Mouse (Mus musculus): Measurements from ENCODE around the gene Ubash3b. TPM values are rescaled to one million over a fixed set of nuclear protein-coding genes. Genes with fewer than 3 reads are reported as not detected.

Gene Ubash3b
- polyA plus RNA-seq, 1 experiment, result 2.9 TPM

- Histone ChIP-seq H3K27ac (ENCODE audit: insufficient read depth, low read length) (no peak overlapping the region), H3K4me1 (ENCODE audit: control insufficient read depth, insufficient read depth, low read length) (no peaks in the 10 kb centered on the region), H3K4me3 (ENCODE audit: low read depth, low read length) (no peak overlapping the region), H3K9me3 (replicated peaks; ENCODE audit: control insufficient read depth, insufficient read depth, low read length, poor library complexity, severe bottlenecking) (no peaks in the 10 kb centered on the region), H3K36me3 (ENCODE audit: control insufficient read depth, insufficient read depth, low read length, poor library complexity, severe bottlenecking) (no peaks in the 10 kb centered on the region), H3K9ac (ENCODE audit: low read depth, poor library complexity, severe bottlenecking) (no peak overlapping the region), H3K27me3 (ENCODE audit: control insufficient read depth, insufficient read depth, low read length, poor library complexity, severe bottlenecking) (no peaks in the 10 kb centered on the region)
- TF ChIP-seq POLR2A (IDR thresholded peaks at IDR 0.05; ENCODE audit: insufficient read depth, low read length) (no peak), CTCF (IDR thresholded peaks at IDR 0.05; ENCODE audit: low read depth, low read length) (no peak), EP300 (IDR thresholded peaks at IDR 0.05; ENCODE audit: insufficient read depth, low read depth, low read length) (no peak)
These were observed 11.7 kb upstream of the Ubash3b start for GRCm38 (mm10) chr9:41173158-41173557.

GRCm38 (mm10) chr9:41172426-41172825 is 10.9 kb upstream of the Ubash3b start:
- Histone ChIP-seq H3K4me3 (ENCODE audit: low read depth, low read length) (no peak overlapping the region), H3K27ac (ENCODE audit: insufficient read depth, low read length) (no peak overlapping the region), H3K36me3 (ENCODE audit: control insufficient read depth, insufficient read depth, low read length, poor library complexity, severe bottlenecking) (no peaks in the 10 kb centered on the region), H3K9me3 (replicated peaks; ENCODE audit: control insufficient read depth, insufficient read depth, low read length, poor library complexity, severe bottlenecking) (no peaks in the 10 kb centered on the region), H3K4me1 (ENCODE audit: control insufficient read depth, insufficient read depth, low read length) (no peaks in the 10 kb centered on the region), H3K27me3 (ENCODE audit: control insufficient read depth, insufficient read depth, low read length, poor library complexity, severe bottlenecking) (no peaks in the 10 kb centered on the region), H3K9ac (ENCODE audit: low read depth, poor library complexity, severe bottlenecking) (no peak overlapping the region)
- TF ChIP-seq EP300 (IDR thresholded peaks at IDR 0.05; ENCODE audit: insufficient read depth, low read depth, low read length) (no peak), POLR2A (IDR thresholded peaks at IDR 0.05; ENCODE audit: insufficient read depth, low read length) (no peak), CTCF (IDR thresholded peaks at IDR 0.05; ENCODE audit: low read depth, low read length) (no peak)

GRCm38 (mm10) chr9:41170026-41170425 is 8.5 kb upstream of the Ubash3b start:
- Histone ChIP-seq H3K27me3 (ENCODE audit: control insufficient read depth, insufficient read depth, low read length, poor library complexity, severe bottlenecking) (peaks cover 2% of the 10 kb centered on the region; the same call in 1 of the 2 replicates), H3K9me3 (replicated peaks; ENCODE audit: control insufficient read depth, insufficient read depth, low read length, poor library complexity, severe bottlenecking) (no peaks in the 10 kb centered on the region), H3K4me3 (ENCODE audit: low read depth, low read length) (no peak overlapping the region), H3K36me3 (ENCODE audit: control insufficient read depth, insufficient read depth, low read length, poor library complexity, severe bottlenecking) (no peaks in the 10 kb centered on the region), H3K27ac (ENCODE audit: insufficient read depth, low read length) (no peak overlapping the region), H3K9ac (ENCODE audit: low read depth, poor library complexity, severe bottlenecking) (no peak overlapping the region), H3K4me1 (ENCODE audit: control insufficient read depth, insufficient read depth, low read length) (no peaks in the 10 kb centered on the region)
- TF ChIP-seq CTCF (IDR thresholded peaks at IDR 0.05; ENCODE audit: low read depth, low read length) (no peak), EP300 (IDR thresholded peaks at IDR 0.05; ENCODE audit: insufficient read depth, low read depth, low read length) (no peak), POLR2A (IDR thresholded peaks at IDR 0.05; ENCODE audit: insufficient read depth, low read length) (no peak)

- no peak overlapping the region for H3K4me3 ChIP-seq (ENCODE audit: low read depth, low read length)
- H3K27me3 ChIP-seq (ENCODE audit: control insufficient read depth, insufficient read depth, low read length, poor library complexity, severe bottlenecking), result peaks cover 2% of the 10 kb centered on the region; the same call in 1 of the 2 replicates
- H3K4me1 ChIP-seq (ENCODE audit: control insufficient read depth, insufficient read depth, low read length), result no peaks in the 10 kb centered on the region
- H3K9ac ChIP-seq (ENCODE audit: low read depth, poor library complexity, severe bottlenecking), result no peak overlapping the region
- no peaks in the 10 kb centered on the region for H3K36me3 ChIP-seq (ENCODE audit: control insufficient read depth, insufficient read depth, low read length, poor library complexity, severe bottlenecking)
- no peak for TF ChIP-seq CTCF (IDR thresholded peaks at IDR 0.05; ENCODE audit: low read depth, low read length)
- TF ChIP-seq EP300 (IDR thresholded peaks at IDR 0.05; ENCODE audit: insufficient read depth, low read depth, low read length), result no peak
- TF ChIP-seq POLR2A (IDR thresholded peaks at IDR 0.05; ENCODE audit: insufficient read depth, low read length), result no peak
- H3K27ac ChIP-seq (ENCODE audit: insufficient read depth, low read length), result no peak overlapping the region
- H3K9me3 ChIP-seq (replicated peaks; ENCODE audit: control insufficient read depth, insufficient read depth, low read length, poor library complexity, severe bottlenecking), result no peaks in the 10 kb centered on the region
These were observed 7.2 kb upstream of the Ubash3b start for GRCm38 (mm10) chr9:41168656-41169055.

- Histone ChIP-seq H3K4me1 (ENCODE audit: control insufficient read depth, insufficient read depth, low read length) (no peaks in the 10 kb centered on the region), H3K4me3 (ENCODE audit: low read depth, low read length) (no peak overlapping the region), H3K27me3 (ENCODE audit: control insufficient read depth, insufficient read depth, low read length, poor library complexity, severe bottlenecking) (peaks cover 2% of the 10 kb centered on the region; the same call in 1 of the 2 replicates), H3K36me3 (ENCODE audit: control insufficient read depth, insufficient read depth, low read length, poor library complexity, severe bottlenecking) (no peaks in the 10 kb centered on the region), H3K27ac (ENCODE audit: insufficient read depth, low read length) (no peak overlapping the region), H3K9me3 (replicated peaks; ENCODE audit: control insufficient read depth, insufficient read depth, low read length, poor library complexity, severe bottlenecking) (no peaks in the 10 kb centered on the region), H3K9ac (ENCODE audit: low read depth, poor library complexity, severe bottlenecking) (no peak overlapping the region)
- TF ChIP-seq POLR2A (IDR thresholded peaks at IDR 0.05; ENCODE audit: insufficient read depth, low read length), result no peak
- no peak for TF ChIP-seq EP300 (IDR thresholded peaks at IDR 0.05; ENCODE audit: insufficient read depth, low read depth, low read length)
- TF ChIP-seq CTCF (IDR thresholded peaks at IDR 0.05; ENCODE audit: low read depth, low read length), result no peak
These were observed 6.7 kb upstream of the Ubash3b start for GRCm38 (mm10) chr9:41168206-41168605.

- Histone ChIP-seq H3K27ac (ENCODE audit: insufficient read depth, low read length) (no peak overlapping the region), H3K27me3 (ENCODE audit: control insufficient read depth, insufficient read depth, low read length, poor library complexity, severe bottlenecking) (peaks cover 2% of the 10 kb centered on the region; the same call in 1 of the 2 replicates), H3K4me1 (ENCODE audit: control insufficient read depth, insufficient read depth, low read length) (no peaks in the 10 kb centered on the region), H3K36me3 (ENCODE audit: control insufficient read depth, insufficient read depth, low read length, poor library complexity, severe bottlenecking) (no peaks in the 10 kb centered on the region), H3K9ac (ENCODE audit: low read depth, poor library complexity, severe bottlenecking) (no peak overlapping the region), H3K4me3 (ENCODE audit: low read depth, low read length) (no peak overlapping the region), H3K9me3 (replicated peaks; ENCODE audit: control insufficient read depth, insufficient read depth, low read length, poor library complexity, severe bottlenecking) (no peaks in the 10 kb centered on the region)
- no peak for TF ChIP-seq POLR2A (IDR thresholded peaks at IDR 0.05; ENCODE audit: insufficient read depth, low read length)
- no peak for TF ChIP-seq CTCF (IDR thresholded peaks at IDR 0.05; ENCODE audit: low read depth, low read length)
- TF ChIP-seq EP300 (IDR thresholded peaks at IDR 0.05; ENCODE audit: insufficient read depth, low read depth, low read length), result no peak
These were observed 5.4 kb upstream of the Ubash3b start for GRCm38 (mm10) chr9:41166886-41167285.
